Mouse (Mus musculus) heart, adult 2 months (tissue): Measurements from ENCODE around the gene Gm37240. TPM values are rescaled to one million over a fixed set of nuclear protein-coding genes. Genes with fewer than 3 reads are reported as not detected.
A peak's percentile ranks its signal among the peaks of the same experiment; 100 is the strongest.

Experiments used
- DNase-seq, 2 experiments: peaks; one replicate each; pipeline ENCODE4 v3.0.0; 2021
- H3K27ac ChIP-seq: fragments of 200-600 bp; 2 replicates; pipeline ENCODE4 v1.8.1; 2022
- H3K27me3 ChIP-seq: fragments of 200-500 bp; 2 replicates; pipeline ENCODE4 v1.6.1; 2012; ENCODE audit warnings: mild to moderate bottlenecking, low read length, inconsistent platforms, mixed read lengths; ENCODE audit not compliant: control insufficient read depth, insufficient read depth
- H3K36me3 ChIP-seq: fragments of 200-500 bp; 2 replicates; pipeline ENCODE4 v1.6.1; 2012; ENCODE audit warnings: low read length, inconsistent platforms; ENCODE audit not compliant: control insufficient read depth, insufficient read depth
- H3K4me1 ChIP-seq: fragments of 200-500 bp; 2 replicates; pipeline ENCODE4 v1.6.1; 2011; ENCODE audit warnings: low read length; ENCODE audit not compliant: control insufficient read depth, insufficient read depth
- H3K4me3 ChIP-seq: fragments of 200-600 bp; 2 replicates; pipeline ENCODE4 v1.8.1; 2022
- H3K79me2 ChIP-seq: fragments of 200-500 bp; replicated peaks from 2 replicates; pipeline ENCODE4 v1.6.1; 2012; ENCODE audit warnings: mild to moderate bottlenecking, inconsistent platforms, low read length, moderate library complexity, mixed read lengths; ENCODE audit not compliant: control insufficient read depth, insufficient read depth
- H3K9ac ChIP-seq: fragments of 200-500 bp; 2 replicates; pipeline ENCODE4 v1.6.1; 2012; ENCODE audit warnings: low read depth, mild to moderate bottlenecking, control low read depth, inconsistent platforms, low read length, mixed read lengths
- CTCF ChIP-seq: fragments of 200-600 bp; IDR thresholded peaks from 2 replicates; pipeline ENCODE4 v1.8.1; 2022; ENCODE audit warnings: antibody characterized with exemption, mild to moderate bottlenecking, moderate library complexity
- EP300 ChIP-seq: fragments of 200-500 bp; IDR thresholded peaks from 2 replicates; pipeline ENCODE4 v1.6.1; 2011; ENCODE audit warnings: low read depth, low read length, control low read depth; ENCODE audit not compliant: insufficient read depth
- POLR2A ChIP-seq: fragments of 200-500 bp; IDR thresholded peaks from 2 replicates; pipeline ENCODE4 v1.6.1; 2011; ENCODE audit warnings: mild to moderate bottlenecking, low read depth, low read length, control low read depth; ENCODE audit not compliant: insufficient read depth
- WGBS: fragments of 180-500 bp; shearing (Covaris S2); methylation state at CpG from one replicate; pipeline ENCODE4 v1.1.7; 2018; 5-methylcytosine and 5-hydroxymethylcytosine counted together
- intact Hi-C: fragments of 180-260 bp; cut with DNase I; formaldehyde crosslinking; loops from one replicate; pipeline ENCODE4 v1.15.1; 2025
- polyA plus RNA-seq: library from polyadenylated mRNA; depleted of rRNA; stranded (reverse); fragments of >200 nt; gene quantifications from 2 replicates; pipeline ENCODE4 v1.2.3, GENCODE M21; 2012
- total RNA-seq, 2 experiments: library from RNA; stranded (reverse); gene quantifications; 2 replicates each; pipeline ENCODE4 v1.2.3; 2021

Gm37240 gene
- total and polyA plus RNA-seq, 3 experiments, result 25.0 to 45.3 (median 36.6) TPM

- no peaks in the 10 kb centered on the region for H3K27me3 ChIP-seq
Observed at GRCm38 (mm10) chr3:84944933-84945332, 942.4 kb downstream of the Gm37240 start.

DNA sequence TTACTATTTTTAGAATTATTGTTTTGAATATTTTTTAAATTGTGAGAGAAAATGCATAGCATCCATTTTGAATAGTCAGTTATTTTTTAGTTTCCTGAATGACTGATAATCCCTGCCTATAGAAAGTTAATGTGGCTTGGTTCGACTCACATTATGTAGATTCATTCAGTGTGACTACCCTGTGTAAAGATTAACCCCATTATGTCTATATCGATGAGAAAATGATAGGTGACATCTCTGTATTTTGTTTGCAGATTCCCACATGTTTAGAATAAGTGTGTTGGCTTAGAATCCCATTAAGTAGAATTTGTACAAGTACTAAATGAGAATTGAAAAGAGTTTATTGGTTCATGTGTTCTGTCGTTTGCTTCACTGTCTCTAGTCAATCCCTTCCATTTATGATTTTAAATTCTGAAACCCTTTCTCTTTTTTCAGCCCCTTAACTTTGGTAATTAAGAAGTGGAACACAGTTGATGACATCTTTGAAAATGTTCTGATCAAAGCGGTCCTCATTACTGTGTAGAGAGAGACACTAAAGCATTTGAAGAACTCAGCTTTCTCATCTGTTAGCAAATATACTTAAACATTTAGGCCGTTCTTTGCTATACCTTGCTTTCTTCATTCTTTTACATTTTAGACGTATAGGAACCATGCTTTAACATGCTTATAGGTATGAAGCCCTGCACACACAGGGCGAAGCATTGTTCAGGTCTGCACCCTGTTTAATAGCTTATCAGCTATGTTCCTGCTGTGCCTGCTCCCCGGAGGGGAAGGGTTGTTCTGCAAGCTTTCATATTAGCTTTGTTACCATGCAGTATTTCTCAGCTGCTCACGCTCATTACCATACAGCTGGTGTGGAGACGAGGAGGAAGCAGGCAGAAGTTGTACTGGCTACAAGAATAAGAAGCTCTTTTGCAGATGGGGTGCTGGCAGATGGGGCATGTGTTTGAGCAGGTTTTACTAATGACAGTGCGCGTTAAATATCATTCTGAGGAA lies 949.7 kb downstream of the Gm37240 start:
- Histone ChIP-seq H3K36me3 (peaks cover 18% of the 10 kb centered on the region), H3K79me2 (peaks cover 5% of the 10 kb centered on the region; the same call in 1 of the 2 replicates), H3K27ac (no peak overlapping the region; the same call in 1 of the 2 replicates), H3K4me1 (peaks cover 9% of the 10 kb centered on the region; the same call in 1 of the 2 replicates), H3K9ac (no peak overlapping the region), H3K4me3 (no peak overlapping the region), H3K27me3 (no peaks in the 10 kb centered on the region)
- no peak for DNase-seq
- TF ChIP-seq CTCF (no peak), EP300 (no peak), POLR2A (no peak)
- intact Hi-C loops, result no loop called here
- 45% methylated on average over 12 of the region's 12 CpGs for WGBS

More at GRCm38 (mm10) chr3:84944933-84945332, 942.4 kb downstream of the Gm37240 start:
- no peak overlapping the region for H3K27ac ChIP-seq
- H3K79me2 ChIP-seq, result peaks cover 5% of the 10 kb centered on the region; the same call in 1 of the 2 replicates
- WGBS, result 71% methylated on average over 3 of the region's 3 CpGs
- no peak for DNase-seq
- peaks cover 15% of the 10 kb centered on the region for H3K36me3 ChIP-seq
- TF ChIP-seq CTCF (no peak), EP300 (no peak), POLR2A (no peak)
- H3K4me1 ChIP-seq, result peaks cover 9% of the 10 kb centered on the region
- intact Hi-C loops, result no loop called here
- no peak overlapping the region for H3K4me3 ChIP-seq
- no peak overlapping the region for H3K9ac ChIP-seq

- intact Hi-C loops, result no loop called here
- peaks cover 4% of the 10 kb centered on the region; the same call in 1 of the 2 replicates for H3K79me2 ChIP-seq
- no peak for TF ChIP-seq POLR2A
- no peak for TF ChIP-seq EP300
- no peak for TF ChIP-seq CTCF
Observed at GRCm38 (mm10) chr3:84936956-84937355, 950.4 kb downstream of the Gm37240 start.

DNA sequence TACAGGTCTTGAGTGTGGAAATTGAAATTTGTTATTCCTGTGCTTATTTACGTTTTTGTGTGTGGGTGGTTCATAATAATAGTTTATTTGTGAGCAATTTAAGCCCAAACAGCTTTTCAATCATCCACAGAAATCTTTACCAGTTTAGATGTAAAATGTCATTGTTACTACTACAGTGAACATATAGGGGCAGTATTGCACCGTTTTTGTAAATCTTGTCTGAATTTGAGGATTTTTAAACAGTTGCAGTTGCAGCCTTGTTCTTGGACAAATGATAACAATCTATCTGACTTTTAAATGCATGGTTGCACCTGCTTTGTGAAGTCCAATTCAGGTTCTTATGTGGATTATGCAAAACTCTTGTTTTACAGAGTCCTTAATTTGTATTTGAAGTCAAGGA lies 951.1 kb downstream of the Gm37240 start:
- Histone ChIP-seq H3K27ac (no peak overlapping the region), H3K9ac (no peak overlapping the region), H3K4me3 (no peak overlapping the region), H3K4me1 (peaks cover 7% of the 10 kb centered on the region; the same call in 1 of the 2 replicates), H3K79me2 (peaks cover 2% of the 10 kb centered on the region), H3K36me3 (peaks cover 19% of the 10 kb centered on the region), H3K27me3 (no peaks in the 10 kb centered on the region)
- intact Hi-C loops, result no loop called here
- TF ChIP-seq POLR2A, result no peak
- TF ChIP-seq CTCF, result peak; percentile 54
- no peak for DNase-seq
- WGBS, result 38% methylated on average over 2 of the region's 2 CpGs

More at GRCm38 (mm10) chr3:84936956-84937355, 950.4 kb downstream of the Gm37240 start:
- Histone ChIP-seq H3K27me3 (no peaks in the 10 kb centered on the region), H3K27ac (no peak overlapping the region; the same call in 1 of the 2 replicates), H3K4me3 (no peak overlapping the region), H3K4me1 (peaks cover 9% of the 10 kb centered on the region; the same call in 1 of the 2 replicates), H3K9ac (no peak overlapping the region), H3K36me3 (peaks cover 15% of the 10 kb centered on the region)
- 52% methylated on average over 5 of the region's 5 CpGs for WGBS
- DNase-seq, result no peak

DNA sequence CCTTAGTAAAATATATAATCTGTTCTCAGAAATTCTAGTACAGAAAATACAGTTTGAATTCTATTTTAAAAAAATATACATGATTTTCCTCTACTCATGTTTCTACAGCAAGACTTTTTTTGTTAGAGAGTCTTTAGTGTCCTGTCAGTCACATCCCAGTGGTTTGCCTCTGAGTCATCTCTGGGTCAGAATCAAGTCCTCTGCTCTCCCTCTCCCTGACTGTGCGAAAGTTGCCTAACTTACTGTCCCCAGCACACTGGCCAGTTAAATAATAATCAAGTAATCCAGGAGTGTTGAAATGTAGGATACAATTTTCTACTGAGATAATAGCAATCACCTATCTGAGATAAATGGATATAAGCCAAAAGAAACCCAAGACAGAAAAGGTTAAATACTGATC lies 951.6 kb downstream of the Gm37240 start:
- no peak for DNase-seq
- intact Hi-C loops, result no loop called here
- H3K36me3 ChIP-seq, result peaks cover 19% of the 10 kb centered on the region
- peaks cover 7% of the 10 kb centered on the region; the same call in 1 of the 2 replicates for H3K4me1 ChIP-seq
- WGBS, result 54% methylated on average over 1 of the region's 1 CpGs
- H3K4me3 ChIP-seq, result no peak overlapping the region
- H3K79me2 ChIP-seq, result peaks cover 1% of the 10 kb centered on the region
- TF ChIP-seq CTCF (no peak), POLR2A (no peak), EP300 (no peak)
- no peak overlapping the region for H3K9ac ChIP-seq
- no peaks in the 10 kb centered on the region for H3K27me3 ChIP-seq
- H3K27ac ChIP-seq, result no peak overlapping the region

DNA sequence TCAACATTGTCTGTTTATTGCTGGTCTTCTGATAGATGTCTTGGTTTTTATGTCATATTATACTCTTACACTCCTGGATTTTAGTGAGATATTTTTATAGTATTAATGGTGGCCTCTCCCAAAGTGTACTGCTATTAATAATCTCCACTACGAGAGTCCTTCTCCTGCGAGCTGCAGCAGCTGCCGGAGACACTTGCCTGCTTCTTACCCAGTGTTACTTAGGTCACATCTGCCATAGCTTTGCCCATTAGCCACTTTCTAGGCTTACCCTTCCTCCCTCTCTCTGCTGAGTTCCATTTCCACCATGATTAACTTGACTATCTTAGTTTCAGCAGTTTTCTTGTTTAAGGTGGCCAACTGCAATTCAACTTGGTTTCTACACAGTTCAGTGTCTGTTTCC lies 956.6 kb downstream of the Gm37240 start:
- intact Hi-C loops, result no loop called here
- Histone ChIP-seq H3K4me3 (peak overlapping the region; percentile 26; the same call in 1 of the 2 replicates), H3K27me3 (no peaks in the 10 kb centered on the region), H3K79me2 (no peaks in the 10 kb centered on the region; the same call in none of the 2 replicates), H3K9ac (peak overlapping the region; percentile 70), H3K4me1 (no peaks in the 10 kb centered on the region; the same call in 1 of the 2 replicates), H3K36me3 (peaks cover 10% of the 10 kb centered on the region), H3K27ac (peak overlapping the region; percentile 54)
- TF ChIP-seq POLR2A (no peak), CTCF (no peak), EP300 (no peak)
- 54% methylated on average over 3 of the region's 3 CpGs for WGBS
- DNase-seq, result no peak
